Mouse (Mus musculus): ENCODE measurements around the gene Lingo4. TPM values are rescaled to one million over a fixed set of nuclear protein-coding genes. Genes with fewer than 3 reads are reported as not detected.

The Lingo4 gene
- total and polyA plus RNA-seq, 2 experiments from 2014 or later: 1.5 to 1.6 TPM

GRCm38 (mm10) chr3:94412530-94412929 is 14.2 kb downstream of the Lingo4 start:
- Histone ChIP-seq H3K4me1 (ENCODE audit: insufficient read depth, low read length) (peaks cover 5% of the 10 kb centered on the region; the same call in 1 of the 2 replicates), H3K4me2 (ENCODE audit: low read depth, low read length, poor library complexity, severe bottlenecking) (peak overlapping the region; percentile 57), H3K9ac (replicated peaks; ENCODE audit: low read length, poor library complexity, severe bottlenecking) (peak overlapping the region; percentile 34), H3K9me3 (ENCODE audit: low read length) (no peaks in the 10 kb centered on the region), H3K36me3 (ENCODE audit: insufficient read depth, low read length) (no peaks in the 10 kb centered on the region), H3K27ac (ENCODE audit: low read depth, low read length) (peak overlapping the region; percentile 64), H3K4me3 (ENCODE audit: low read depth, low read length) (peak overlapping the region; percentile 56), H3K27me3 (ENCODE audit: insufficient read depth, low read length) (no peaks in the 10 kb centered on the region)
- DNase-seq (ENCODE audit: low spot score) (no peak), ATAC-seq (ENCODE audit: low FRiP score) (peak; percentile 64)
- under 1% methylated on average over 25 of the region's 25 CpGs for WGBS
- no peak for TF ChIP-seq CTCF (IDR thresholded peaks at IDR 0.05)

GRCm38 (mm10) chr3:94413031-94413679 is 14.8 kb downstream of the Lingo4 start, which contains the start of gene Tdrkh:
Tdrkh (plus strand) TSS chr3:94413273.
- peak; percentile 58 for TF ChIP-seq CTCF (IDR thresholded peaks at IDR 0.05)
- Histone ChIP-seq H3K4me2 (ENCODE audit: low read depth, low read length, poor library complexity, severe bottlenecking) (peak within 1 kb of the TSS; percentile 89), H3K27me3 (ENCODE audit: insufficient read depth, low read length) (no peaks in the 10 kb centered on the region), H3K4me1 (ENCODE audit: insufficient read depth, low read length) (peaks cover 5% of the 10 kb centered on the region; the same call in 1 of the 2 replicates), H3K9me3 (ENCODE audit: low read length) (no peaks in the 10 kb centered on the region), H3K36me3 (ENCODE audit: insufficient read depth, low read length) (no peaks in the 10 kb centered on the region), H3K27ac (ENCODE audit: low read depth, low read length) (peak within 1 kb of the TSS; percentile 64), H3K9ac (replicated peaks; ENCODE audit: low read length, poor library complexity, severe bottlenecking) (peak within 1 kb of the TSS; percentile 66), H3K4me3 (ENCODE audit: low read depth, low read length) (peak within 1 kb of the TSS; percentile 56)
- WGBS: 6% methylated on average over 52 of the region's 52 CpGs
- peak; percentile 99 for DNase-seq (ENCODE audit: low spot score)
- ATAC-seq (ENCODE audit: low FRiP score): peak; percentile 99

GRCm38 (mm10) chr3:94430980-94431379 is 32.7 kb downstream of the Lingo4 start:
- DNase-seq (ENCODE audit: low spot score): no peak
- WGBS: 84% methylated on average over 2 of the region's 2 CpGs

GRCm38 (mm10) chr3:94434305-94434704 is 36.0 kb downstream of the Lingo4 start:
- 94% methylated on average over 2 of the region's 2 CpGs for WGBS
- ATAC-seq (ENCODE audit: low FRiP score): no peak

More at GRCm38 (mm10) chr3:94430980-94431379, 32.7 kb downstream of the Lingo4 start:
- Histone ChIP-seq H3K27me3 (ENCODE audit: insufficient read depth, low read length) (no peaks in the 10 kb centered on the region), H3K9ac (replicated peaks; ENCODE audit: low read length, poor library complexity, severe bottlenecking) (no peak overlapping the region), H3K36me3 (ENCODE audit: insufficient read depth, low read length) (no peaks in the 10 kb centered on the region; the same call in none of the 2 replicates), H3K4me1 (ENCODE audit: insufficient read depth, low read length) (no peaks in the 10 kb centered on the region), H3K27ac (ENCODE audit: low read depth, low read length) (no peak overlapping the region), H3K4me3 (ENCODE audit: low read depth, low read length) (no peak overlapping the region), H3K9me3 (ENCODE audit: low read length) (no peaks in the 10 kb centered on the region), H3K4me2 (ENCODE audit: low read depth, low read length, poor library complexity, severe bottlenecking) (no peak overlapping the region)
- ATAC-seq (ENCODE audit: low FRiP score): no peak
- TF ChIP-seq CTCF (IDR thresholded peaks at IDR 0.05): no peak

GRCm38 (mm10) chr3:94436420-94436819 is 38.1 kb downstream of the Lingo4 start:
- ATAC-seq (ENCODE audit: low FRiP score) (no peak), DNase-seq (ENCODE audit: low spot score) (no peak)
- Histone ChIP-seq H3K27ac (ENCODE audit: low read depth, low read length) (no peak overlapping the region), H3K9ac (replicated peaks; ENCODE audit: low read length, poor library complexity, severe bottlenecking) (no peak overlapping the region), H3K9me3 (ENCODE audit: low read length) (no peaks in the 10 kb centered on the region), H3K27me3 (ENCODE audit: insufficient read depth, low read length) (no peaks in the 10 kb centered on the region), H3K4me2 (ENCODE audit: low read depth, low read length, poor library complexity, severe bottlenecking) (no peak overlapping the region), H3K4me1 (ENCODE audit: insufficient read depth, low read length) (no peaks in the 10 kb centered on the region), H3K4me3 (ENCODE audit: low read depth, low read length) (no peak overlapping the region), H3K36me3 (ENCODE audit: insufficient read depth, low read length) (no peaks in the 10 kb centered on the region)
- no peak for TF ChIP-seq CTCF (IDR thresholded peaks at IDR 0.05)
- 83% methylated on average over 9 of the region's 9 CpGs for WGBS

More at GRCm38 (mm10) chr3:94434305-94434704, 36.0 kb downstream of the Lingo4 start:
- DNase-seq (ENCODE audit: low spot score): no peak
- TF ChIP-seq CTCF (IDR thresholded peaks at IDR 0.05): no peak
- H3K36me3 ChIP-seq (ENCODE audit: insufficient read depth, low read length): no peaks in the 10 kb centered on the region; the same call in none of the 2 replicates
- H3K4me1 ChIP-seq (ENCODE audit: insufficient read depth, low read length): no peaks in the 10 kb centered on the region
- no peak overlapping the region for H3K4me3 ChIP-seq (ENCODE audit: low read depth, low read length)
- no peaks in the 10 kb centered on the region for H3K9me3 ChIP-seq (ENCODE audit: low read length)
- no peak overlapping the region for H3K4me2 ChIP-seq (ENCODE audit: low read depth, low read length, poor library complexity, severe bottlenecking)
- no peak overlapping the region for H3K27ac ChIP-seq (ENCODE audit: low read depth, low read length)
- H3K9ac ChIP-seq (replicated peaks; ENCODE audit: low read length, poor library complexity, severe bottlenecking): no peak overlapping the region
- no peaks in the 10 kb centered on the region for H3K27me3 ChIP-seq (ENCODE audit: insufficient read depth, low read length)

- TF ChIP-seq CTCF (IDR thresholded peaks at IDR 0.05): peak; percentile 67
- ATAC-seq (ENCODE audit: low FRiP score) (no peak), DNase-seq (ENCODE audit: low spot score) (peak; percentile 43)
- H3K9me3 ChIP-seq (ENCODE audit: low read length): no peaks in the 10 kb centered on the region
- H3K36me3 ChIP-seq (ENCODE audit: insufficient read depth, low read length): peaks cover 11% of the 10 kb centered on the region; the same call in 1 of the 2 replicates
- no peak overlapping the region for H3K9ac ChIP-seq (replicated peaks; ENCODE audit: low read length, poor library complexity, severe bottlenecking)
- H3K4me1 ChIP-seq (ENCODE audit: insufficient read depth, low read length): no peaks in the 10 kb centered on the region
- 43% methylated on average over 3 of the region's 3 CpGs for WGBS
- H3K27ac ChIP-seq (ENCODE audit: low read depth, low read length): no peak overlapping the region
- H3K27me3 ChIP-seq (ENCODE audit: insufficient read depth, low read length): no peaks in the 10 kb centered on the region
- no peak overlapping the region for H3K4me2 ChIP-seq (ENCODE audit: low read depth, low read length, poor library complexity, severe bottlenecking)
- H3K4me3 ChIP-seq (ENCODE audit: low read depth, low read length): no peak overlapping the region
Measured at GRCm38 (mm10) chr3:94441182-94441581, 42.9 kb downstream of the Lingo4 start.
